Mouse (Mus musculus): ENCODE data around the gene Qrfp. TPM values are rescaled to one million over a fixed set of nuclear protein-coding genes. Genes with fewer than 3 reads are reported as not detected.

Gene Qrfp
- polyA plus RNA-seq, 1 experiment from 2014 or later = 0.09 TPM

Other genes with a start within 250 kb of the Qrfp start
- 43.4 and 44.6 TPM in 2 replicates for gene Fubp3, start 237.9 kb downstream of the Qrfp start, polyA plus RNA-seq (2015; fragmentation: Nextera tagmentation; extraction: Ambion mirVana)
- not detected in 2 replicates for gene Prdm12, start 170.5 kb downstream of the Qrfp start, polyA plus RNA-seq (2015; fragmentation: Nextera tagmentation; extraction: Ambion mirVana)
- 41.3 and 43.9 TPM in 2 replicates for gene Exosc2, start 139.9 kb downstream of the Qrfp start, polyA plus RNA-seq (2015; fragmentation: Nextera tagmentation; extraction: Ambion mirVana)
- gene Abl1, start 122.2 kb downstream of the Qrfp start, polyA plus RNA-seq (2015; fragmentation: Nextera tagmentation; extraction: Ambion mirVana) = 25.2 and 27.9 TPM in 2 replicates
- gene Fibcd1, start 35.4 kb upstream of the Qrfp start, polyA plus RNA-seq (2015; fragmentation: Nextera tagmentation; extraction: Ambion mirVana) = 0.08 TPM in 1 of 2 replicates, not detected in the other
- 0.32 and 0.43 TPM in 2 replicates for gene Lamc3, start 76.7 kb upstream of the Qrfp start, polyA plus RNA-seq (2015; fragmentation: Nextera tagmentation; extraction: Ambion mirVana)
- 65.8 and 67.3 TPM in 2 replicates for gene Aif1l, start 139.6 kb upstream of the Qrfp start, polyA plus RNA-seq (2015; fragmentation: Nextera tagmentation; extraction: Ambion mirVana)
- gene Nup214, start 163.9 kb upstream of the Qrfp start, polyA plus RNA-seq (2015; fragmentation: Nextera tagmentation; extraction: Ambion mirVana) = 58.1 and 61.3 TPM in 2 replicates